Mouse (Mus musculus): ENCODE results near the gene Dchs2. TPM values are rescaled to one million over a fixed set of nuclear protein-coding genes. Genes with fewer than 3 reads are reported as not detected.

Dchs2 gene
- total and polyA plus RNA-seq, 3 experiments, result 0.14 to 0.80 (median 0.52) TPM

- intact Hi-C loops (cut with DNase I), result no loop called here
Measured at GRCm38 (mm10) chr3:83270982-83271381, 143.2 kb downstream of the Dchs2 start.

GRCm38 (mm10) chr3:83273555-83274244, 146.0 kb downstream of the Dchs2 start:
- Histone ChIP-seq H3K79me2 (replicated peaks; ENCODE audit: control insufficient read depth, insufficient read depth, low read length) (no peaks in the 10 kb centered on the region), H3K27ac (no peak overlapping the region), H3K9ac (ENCODE audit: low read depth, low read length) (no peak overlapping the region), H3K4me1 (ENCODE audit: control insufficient read depth, insufficient read depth, low read length) (peaks cover 1% of the 10 kb centered on the region; the same call in 1 of the 2 replicates), H3K36me3 (ENCODE audit: control insufficient read depth, insufficient read depth, low read length) (no peaks in the 10 kb centered on the region), H3K27me3 (ENCODE audit: control insufficient read depth, insufficient read depth, low read length) (no peaks in the 10 kb centered on the region), H3K4me3 (no peak overlapping the region)
- peak; percentile 88 for TF ChIP-seq CTCF (IDR thresholded peaks at IDR 0.05)
- TF ChIP-seq EP300 (IDR thresholded peaks at IDR 0.05; ENCODE audit: insufficient read depth, low read depth, low read length), result no peak
- TF ChIP-seq POLR2A (IDR thresholded peaks at IDR 0.05; ENCODE audit: insufficient read depth, low read depth, low read length), result no peak
- WGBS, result 27% methylated on average over 19 of the region's 19 CpGs
- peak; percentile 33 to 42 for DNase-seq
- intact Hi-C loops (cut with DNase I), result loop anchor here (1.0 to 2.0 kb wide), 2 partner anchors 163 to 274 kb away; no protein-coding TSS in a partner anchor

More at GRCm38 (mm10) chr3:83270982-83271381, 143.2 kb downstream of the Dchs2 start:
- TF ChIP-seq POLR2A (IDR thresholded peaks at IDR 0.05; ENCODE audit: insufficient read depth, low read depth, low read length), result no peak
- TF ChIP-seq CTCF (IDR thresholded peaks at IDR 0.05), result peak; percentile 14
- Histone ChIP-seq H3K27me3 (ENCODE audit: control insufficient read depth, insufficient read depth, low read length) (no peaks in the 10 kb centered on the region), H3K27ac (no peak overlapping the region), H3K79me2 (replicated peaks; ENCODE audit: control insufficient read depth, insufficient read depth, low read length) (no peaks in the 10 kb centered on the region), H3K4me1 (ENCODE audit: control insufficient read depth, insufficient read depth, low read length) (peaks cover 1% of the 10 kb centered on the region; the same call in 1 of the 2 replicates), H3K36me3 (ENCODE audit: control insufficient read depth, insufficient read depth, low read length) (no peaks in the 10 kb centered on the region), H3K4me3 (no peak overlapping the region), H3K9ac (ENCODE audit: low read depth, low read length) (no peak overlapping the region)
- 59% methylated on average over 9 of the region's 9 CpGs for WGBS
- DNase-seq, result no peak

GRCm38 (mm10) chr3:83275703-83276102, 148.0 kb downstream of the Dchs2 start:
- Histone ChIP-seq H3K27me3 (ENCODE audit: control insufficient read depth, insufficient read depth, low read length) (no peaks in the 10 kb centered on the region), H3K4me3 (no peak overlapping the region), H3K4me1 (ENCODE audit: control insufficient read depth, insufficient read depth, low read length) (peaks cover 1% of the 10 kb centered on the region; the same call in 1 of the 2 replicates), H3K9ac (ENCODE audit: low read depth, low read length) (no peak overlapping the region), H3K79me2 (replicated peaks; ENCODE audit: control insufficient read depth, insufficient read depth, low read length) (no peaks in the 10 kb centered on the region), H3K36me3 (ENCODE audit: control insufficient read depth, insufficient read depth, low read length) (no peaks in the 10 kb centered on the region), H3K27ac (no peak overlapping the region)
- DNase-seq, result no peak
- 31% methylated on average over 5 of the region's 5 CpGs for WGBS
- TF ChIP-seq CTCF (IDR thresholded peaks at IDR 0.05), result no peak
- no peak for TF ChIP-seq EP300 (IDR thresholded peaks at IDR 0.05; ENCODE audit: insufficient read depth, low read depth, low read length)
- intact Hi-C loops (cut with DNase I), result no loop called here

GRCm38 (mm10) chr3:83283882-83284281, 156.1 kb downstream of the Dchs2 start:
- Histone ChIP-seq H3K27me3 (ENCODE audit: control insufficient read depth, insufficient read depth, low read length) (no peaks in the 10 kb centered on the region), H3K4me1 (ENCODE audit: control insufficient read depth, insufficient read depth, low read length) (no peaks in the 10 kb centered on the region), H3K4me3 (no peak overlapping the region), H3K36me3 (ENCODE audit: control insufficient read depth, insufficient read depth, low read length) (no peaks in the 10 kb centered on the region), H3K27ac (no peak overlapping the region), H3K79me2 (replicated peaks; ENCODE audit: control insufficient read depth, insufficient read depth, low read length) (no peaks in the 10 kb centered on the region), H3K9ac (ENCODE audit: low read depth, low read length) (no peak overlapping the region)
- WGBS, result 63% methylated on average over 1 of the region's 1 CpGs
- no peak for DNase-seq
- intact Hi-C loops (cut with DNase I), result loop anchor here (10.0 kb wide), 1 partner anchor 321 kb away; no protein-coding TSS in a partner anchor
- no peak for TF ChIP-seq EP300 (IDR thresholded peaks at IDR 0.05; ENCODE audit: insufficient read depth, low read depth, low read length)
- TF ChIP-seq CTCF (IDR thresholded peaks at IDR 0.05), result no peak
- no peak for TF ChIP-seq POLR2A (IDR thresholded peaks at IDR 0.05; ENCODE audit: insufficient read depth, low read depth, low read length)

GRCm38 (mm10) chr3:83286975-83287405, 159.2 kb downstream of the Dchs2 start:
- Histone ChIP-seq H3K27ac (no peak overlapping the region), H3K36me3 (ENCODE audit: control insufficient read depth, insufficient read depth, low read length) (no peaks in the 10 kb centered on the region), H3K4me1 (ENCODE audit: control insufficient read depth, insufficient read depth, low read length) (no peaks in the 10 kb centered on the region), H3K4me3 (peak overlapping the region; percentile 25; the same call in 1 of the 2 replicates), H3K9ac (ENCODE audit: low read depth, low read length) (no peak overlapping the region), H3K27me3 (ENCODE audit: control insufficient read depth, insufficient read depth, low read length) (no peaks in the 10 kb centered on the region), H3K79me2 (replicated peaks; ENCODE audit: control insufficient read depth, insufficient read depth, low read length) (no peaks in the 10 kb centered on the region)
- DNase-seq, result peak; percentile 33 to 37
- no peak for TF ChIP-seq POLR2A (IDR thresholded peaks at IDR 0.05; ENCODE audit: insufficient read depth, low read depth, low read length)
- TF ChIP-seq CTCF (IDR thresholded peaks at IDR 0.05), result peak; percentile 71
- TF ChIP-seq EP300 (IDR thresholded peaks at IDR 0.05; ENCODE audit: insufficient read depth, low read depth, low read length), result no peak
- intact Hi-C loops (cut with DNase I), result loop anchor here (5.0 to 10.0 kb wide), 3 partner anchors 318 to 475 kb away; no protein-coding TSS in a partner anchor
- WGBS, result 10% methylated on average over 11 of the region's 11 CpGs
